Mouse (Mus musculus) heart, postnatal 0 days (tissue): ENCODE data around the gene Gm37240. TPM values are rescaled to one million over a fixed set of nuclear protein-coding genes. Genes with fewer than 3 reads are reported as not detected.

ENCODE experiments used
- ATAC-seq: fragments of 200-750 bp; cut with Nextera tagmentation; 2 replicates; pipeline ENCODE4 v1.8.0; 2017; ENCODE audit warnings: low read depth, moderate number of reproducible peaks, moderate library complexity; ENCODE audit not compliant: insufficient read depth
- DNase-seq: peaks from one replicate; pipeline ENCODE4 v3.0.0-alpha.2; 2016; ENCODE audit warnings: low spot score
- H3K27ac ChIP-seq: fragments of 300-500 bp; sonication (generic); 2 replicates; pipeline ENCODE4 v1.5.1; 2014; ENCODE audit warnings: low read depth, mild to moderate bottlenecking
- H3K27me3 ChIP-seq: fragments of 300-500 bp; sonication (generic); 2 replicates; pipeline ENCODE4 v1.6.1; 2014; ENCODE audit warnings: low read length, mixed read lengths; ENCODE audit not compliant: control insufficient read depth, insufficient read depth
- H3K36me3 ChIP-seq: fragments of 300-500 bp; sonication (generic); replicated peaks from 2 replicates; pipeline ENCODE4 v1.6.1; 2014; ENCODE audit warnings: low read length, mixed read lengths; ENCODE audit not compliant: control insufficient read depth, insufficient read depth
- H3K4me1 ChIP-seq: fragments of 300-500 bp; sonication (generic); 2 replicates; pipeline ENCODE4 v1.6.1; 2014; ENCODE audit warnings: antibody characterized with exemption; ENCODE audit not compliant: control insufficient read depth, insufficient read depth
- H3K4me2 ChIP-seq: fragments of 300-500 bp; sonication (generic); 2 replicates; pipeline ENCODE4 v1.6.1; 2014; ENCODE audit warnings: low read depth, mild to moderate bottlenecking, low read length, moderate library complexity
- H3K4me3 ChIP-seq: fragments of 300-500 bp; sonication (generic); 2 replicates; pipeline ENCODE4 v1.5.1; 2014; ENCODE audit warnings: low read depth, low read length
- H3K9ac ChIP-seq: fragments of 300-500 bp; sonication (generic); replicated peaks from 2 replicates; pipeline ENCODE4 v1.6.1; 2014; ENCODE audit warnings: low read depth, low read length, mixed read lengths
- H3K9me3 ChIP-seq: fragments of 300-500 bp; sonication (generic); replicated peaks from 2 replicates; pipeline ENCODE4 v1.6.1; 2016; ENCODE audit warnings: low read length; ENCODE audit not compliant: control insufficient read depth
- CTCF ChIP-seq: IDR thresholded peaks from 2 replicates; pipeline ENCODE4 v1.5.1; 2016; ENCODE audit warnings: antibody characterized with exemption, control low read depth, low read depth
- EP300 ChIP-seq: IDR thresholded peaks from 2 replicates; pipeline ENCODE4 v1.6.1; 2016; ENCODE audit warnings: antibody characterized with exemption, low read depth
- WGBS: fragments of 180-500 bp; shearing (Covaris S2); extraction: QIAGEN DNeasy Blood & Tissue Kit; methylation state at CpG from one replicate; pipeline ENCODE4 v1.1.7; 2014; 5-methylcytosine and 5-hydroxymethylcytosine counted together
- polyA plus RNA-seq: library from polyadenylated mRNA; unstranded; fragments of >200 nt; fragmentation: Nextera tagmentation; extraction: Ambion mirVana; gene quantifications from 2 replicates; pipeline ENCODE4 v1.2.1, GENCODE M21; 2015
- total RNA-seq: library from RNA; depleted of rRNA; stranded (reverse); fragments of >200 nt; gene quantifications from 2 replicates; pipeline ENCODE4 v1.2.3, GENCODE M21; 2014; ENCODE audit warnings: low replicate concordance

The Gm37240 gene
- total and polyA plus RNA-seq, 2 experiments from 2014 or later, result 21.7 to 72.1 TPM

- Histone ChIP-seq H3K4me1 (peaks cover 8% of the 10 kb centered on the region), H3K27ac (peak overlapping the region; percentile 22; the same call in 1 of the 2 replicates), H3K4me2 (peak overlapping the region; percentile 57), H3K27me3 (no peaks in the 10 kb centered on the region), H3K4me3 (peak overlapping the region; percentile 31), H3K9me3 (no peaks in the 10 kb centered on the region), H3K9ac (peak overlapping the region; percentile 22; the same call in 1 of the 2 replicates), H3K36me3 (no peaks in the 10 kb centered on the region)
- no peak for ATAC-seq
- TF ChIP-seq CTCF (no peak), EP300 (no peak)
- peak; percentile 4 for DNase-seq
- 65% methylated on average over 7 of the region's 7 CpGs for WGBS
Measured at GRCm38 (mm10) chr3:84952585-84953187, 934.6 kb downstream of the Gm37240 start.

GRCm38 (mm10) chr3:84952135-84952534 is 935.2 kb downstream of the Gm37240 start:
- H3K4me1 ChIP-seq, result peaks cover 8% of the 10 kb centered on the region
- no peaks in the 10 kb centered on the region for H3K27me3 ChIP-seq
- no peaks in the 10 kb centered on the region for H3K9me3 ChIP-seq
- DNase-seq (peak; percentile 43), ATAC-seq (peak; percentile 82)
- peak overlapping the region; percentile 57 for H3K4me2 ChIP-seq
- TF ChIP-seq CTCF (no peak), EP300 (no peak)
- WGBS, result 17% methylated on average over 13 of the region's 13 CpGs
- peak overlapping the region; percentile 22; the same call in 1 of the 2 replicates for H3K9ac ChIP-seq
- H3K27ac ChIP-seq, result peak overlapping the region; percentile 22; the same call in 1 of the 2 replicates
- no peaks in the 10 kb centered on the region for H3K36me3 ChIP-seq
- H3K4me3 ChIP-seq, result peak overlapping the region; percentile 31

- H3K36me3 ChIP-seq, result no peaks in the 10 kb centered on the region
- DNase-seq (peak; percentile 13), ATAC-seq (no peak)
- WGBS, result 39% methylated on average over 2 of the region's 2 CpGs
- H3K27ac ChIP-seq, result 0 out of 2 replicates have a peak overlapping the region, but pooled peaks have one; percentile 22
- H3K9ac ChIP-seq, result peak overlapping the region; percentile 22; the same call in 1 of the 2 replicates
- TF ChIP-seq CTCF (no peak), EP300 (no peak)
- H3K4me3 ChIP-seq, result peak overlapping the region; percentile 31
- H3K9me3 ChIP-seq, result no peaks in the 10 kb centered on the region
- H3K27me3 ChIP-seq, result no peaks in the 10 kb centered on the region
- peak overlapping the region; percentile 57 for H3K4me2 ChIP-seq
- peaks cover 8% of the 10 kb centered on the region for H3K4me1 ChIP-seq
Measured at GRCm38 (mm10) chr3:84951698-84952097, 935.6 kb downstream of the Gm37240 start.

- Histone ChIP-seq H3K36me3 (no peaks in the 10 kb centered on the region), H3K9me3 (no peaks in the 10 kb centered on the region), H3K27ac (no peak overlapping the region), H3K27me3 (no peaks in the 10 kb centered on the region), H3K4me3 (no peak overlapping the region), H3K4me1 (peaks cover 8% of the 10 kb centered on the region), H3K9ac (no peak overlapping the region), H3K4me2 (no peak overlapping the region)
- WGBS, result 62% methylated on average over 4 of the region's 4 CpGs
- ATAC-seq (no peak), DNase-seq (peak; percentile 4)
- TF ChIP-seq EP300 (no peak), CTCF (no peak)
Measured at GRCm38 (mm10) chr3:84949387-84949786, 937.9 kb downstream of the Gm37240 start.

GRCm38 (mm10) chr3:84946381-84946780 is 940.9 kb downstream of the Gm37240 start:
- no peak for ATAC-seq
- Histone ChIP-seq H3K36me3 (no peaks in the 10 kb centered on the region), H3K27me3 (no peaks in the 10 kb centered on the region), H3K9ac (no peak overlapping the region), H3K9me3 (no peaks in the 10 kb centered on the region), H3K4me2 (no peak overlapping the region), H3K27ac (no peak overlapping the region), H3K4me1 (peaks cover 7% of the 10 kb centered on the region), H3K4me3 (no peak overlapping the region)
- peak; percentile 1 for DNase-seq
- WGBS, result 91% methylated on average over 1 of the region's 1 CpGs
- TF ChIP-seq CTCF (no peak), EP300 (no peak)
